11 mouse cellular contexts compared by ENCODE assay signal in genomic region chr11:99055143-99055542, GRCm38 (mm10). TPM values are rescaled to one million over a fixed set of nuclear protein-coding genes. Genes with fewer than 3 reads are reported as not detected.
DNase-seq lines count a peak whose midpoint lies in the region; ATAC-seq and TF ChIP-seq lines count a peak whose summit lies in the region.
"Had no signal": no experiment of that assay in that cellular context is flagged by ENCODE, and none has a peak within 500 bp of the region (broad histone marks: within the 10 kb centered on the region; RNA-seq: fewer than 3 reads in every experiment).

No protein-coding gene starts in this region.

- no peak for DNase-seq in heart, adult 8-10 months (ENCODE audit: low spot score)
- peak; percentile 59 for DNase-seq in ovary, postnatal 36 days (ENCODE audit: low spot score)
- DNase-seq in ovary, postnatal 14 days (ENCODE audit: low spot score), result no peak
- no peak for DNase-seq in stomach, postnatal 0 days (ENCODE audit: low spot score)
- DNase-seq: thymus, postnatal 4 days had no signal

- no peaks in the 10 kb centered on the region for H3K27me3 ChIP-seq in heart, embryonic 12.5 days (replicated peaks)
- H3K27me3 ChIP-seq in intestine, embryonic 15.5 days (replicated peaks), result no peaks in the 10 kb centered on the region
- no peaks in the 10 kb centered on the region for H3K27me3 ChIP-seq in stomach, postnatal 0 days (ENCODE audit: control insufficient read depth, insufficient read depth, low read length)
- H3K27me3 ChIP-seq: midbrain, embryonic 13.5 days had no signal

- H3K36me3 ChIP-seq in heart, embryonic 12.5 days, result peaks cover 29% of the 10 kb centered on the region
- H3K36me3 ChIP-seq in intestine, embryonic 15.5 days, result peaks cover 18% of the 10 kb centered on the region
- peaks cover 5% of the 10 kb centered on the region; the same call in 1 of the 2 replicates for H3K36me3 ChIP-seq in stomach, postnatal 0 days (ENCODE audit: control insufficient read depth, insufficient read depth, low read length)
- H3K36me3 ChIP-seq: G1E had no signal

- H3K9ac ChIP-seq in heart, embryonic 12.5 days, result no peak overlapping the region
- H3K9ac ChIP-seq in intestine, embryonic 15.5 days, result no peak overlapping the region
- H3K9ac ChIP-seq in stomach, postnatal 0 days (ENCODE audit: low read length), result no peak overlapping the region
- H3K9ac ChIP-seq: midbrain, embryonic 13.5 days had no signal

- no peak overlapping the region for H3K4me2 ChIP-seq in heart, embryonic 12.5 days
- no peak overlapping the region for H3K4me2 ChIP-seq in intestine, embryonic 15.5 days (replicated peaks)
- H3K4me2 ChIP-seq in stomach, postnatal 0 days (replicated peaks; ENCODE audit: low read depth), result no peak overlapping the region
- H3K4me2 ChIP-seq: midbrain, embryonic 13.5 days had no signal

- peaks cover 10% of the 10 kb centered on the region for H3K9me3 ChIP-seq in heart, embryonic 12.5 days (replicated peaks)
- H3K9me3 ChIP-seq in intestine, embryonic 15.5 days, result no peaks in the 10 kb centered on the region
- no peaks in the 10 kb centered on the region for H3K9me3 ChIP-seq in stomach, postnatal 0 days (ENCODE audit: control insufficient read depth, low read length)

- peak; percentile 37; the same call in 1 of the 2 replicates for ATAC-seq in heart, embryonic 12.5 days (ENCODE audit: insufficient number of reproducible peaks, low FRiP score)
- ATAC-seq in intestine, embryonic 15.5 days, result no peak; the same call in 1 of the 2 replicates
- ATAC-seq in stomach, postnatal 0 days (ENCODE audit: low FRiP score, low TSS enrichment), result no peak
- ATAC-seq in CD4-positive, CD25-positive, alpha-beta regulatory T cell, adult 4 months, result no peak
- ATAC-seq in megakaryocyte progenitor cell, adult 5-6 weeks (replicated peaks; ENCODE audit: poor library complexity), result no peak
- ATAC-seq: midbrain, embryonic 13.5 days had no signal

- 35% methylated on average over 4 of the region's 4 CpGs for WGBS in heart, embryonic 12.5 days
- WGBS in intestine, embryonic 15.5 days, result 43% methylated on average over 4 of the region's 4 CpGs
- 43% methylated on average over 4 of the region's 4 CpGs for WGBS in stomach, postnatal 0 days

- no peak overlapping the region for H3K4me3 ChIP-seq in heart, embryonic 12.5 days
- no peak overlapping the region for H3K4me3 ChIP-seq in intestine, embryonic 15.5 days (replicated peaks)
- H3K4me3 ChIP-seq in stomach, postnatal 0 days (ENCODE audit: low read depth, low read length), result no peak overlapping the region
- H3K4me3 ChIP-seq: midbrain, embryonic 13.5 days had no signal

- H3K27ac ChIP-seq in heart, embryonic 12.5 days (ENCODE audit: poor library complexity, severe bottlenecking), result no peak overlapping the region
- peak overlapping the region; percentile 62 for H3K27ac ChIP-seq in intestine, embryonic 15.5 days
- H3K27ac ChIP-seq in stomach, postnatal 0 days (replicated peaks), result peak overlapping the region; percentile 56
- H3K27ac ChIP-seq: midbrain, embryonic 13.5 days had no signal

- TF ChIP-seq EP300 in stomach, postnatal 0 days (optimal IDR thresholded peaks at IDR 0.05), result no peak

- peaks cover 11% of the 10 kb centered on the region; the same call in 1 of the 2 replicates for H3K4me1 ChIP-seq in heart, embryonic 12.5 days (replicated peaks)
- peaks cover 12% of the 10 kb centered on the region for H3K4me1 ChIP-seq in intestine, embryonic 15.5 days (replicated peaks)
- no peaks in the 10 kb centered on the region for H3K4me1 ChIP-seq in stomach, postnatal 0 days (replicated peaks; ENCODE audit: control insufficient read depth, insufficient read depth)

- no peak for TF ChIP-seq CTCF in stomach, postnatal 0 days (IDR thresholded peaks at IDR 0.05; ENCODE audit: low read depth)

RNA-seq across cellular contexts. Expression of gene Igfbp4, which starts 14.1 kb away (rescaled TPM):
- polyA plus RNA-seq in heart, embryonic 12.5 days (2016; fragmentation: Nextera tagmentation; extraction: Ambion mirVana), result 371 and 382 TPM in 2 replicates
- total RNA-seq in heart, adult 8-10 months (2022), result 10 to 100 TPM; 79.9 to 86.6 (median 84.1) TPM
- polyA plus RNA-seq in intestine, embryonic 15.5 days (2015; fragmentation: Nextera tagmentation; extraction: Ambion mirVana), result 426 and 441 TPM in 2 replicates
- 228 and 244 TPM in 2 replicates for polyA plus RNA-seq in stomach, postnatal 0 days (2015; fragmentation: Nextera tagmentation; extraction: Ambion mirVana)
- polyA plus RNA-seq in CD4-positive, CD25-positive, alpha-beta regulatory T cell, adult 4 months (2017; shearing (Covaris generic)), result 10 to 100 TPM; 12.6 to 20.7 TPM
- total RNA-seq in megakaryocyte progenitor cell, adult 5-6 weeks (2015), result 188 and 211 TPM in 2 replicates
- 327 and 329 TPM in 2 replicates for total RNA-seq in megakaryocyte progenitor cell, adult 5-6 weeks (2017)

RNA-seq across cellular contexts. Expression of gene Top2a, which starts 31.2 kb away (rescaled TPM):
- 196 and 201 TPM in 2 replicates for polyA plus RNA-seq in heart, embryonic 12.5 days (2016; fragmentation: Nextera tagmentation; extraction: Ambion mirVana)
- total RNA-seq in heart, adult 8-10 months (2022), result 1 to 10 TPM in 2 of 4 experiments, under 1 TPM in 2; 0.41 to 3.2 (median 0.94) TPM
- polyA plus RNA-seq in intestine, embryonic 15.5 days (2015; fragmentation: Nextera tagmentation; extraction: Ambion mirVana), result 183 and 194 TPM in 2 replicates
- 31.6 and 44.5 TPM in 2 replicates for polyA plus RNA-seq in stomach, postnatal 0 days (2015; fragmentation: Nextera tagmentation; extraction: Ambion mirVana)
- 10 to 100 TPM; 39.6 to 58.8 TPM for polyA plus RNA-seq in CD4-positive, CD25-positive, alpha-beta regulatory T cell, adult 4 months (2017; shearing (Covaris generic))
- total RNA-seq in megakaryocyte progenitor cell, adult 5-6 weeks (2015), result 284 and 285 TPM in 2 replicates
- total RNA-seq in megakaryocyte progenitor cell, adult 5-6 weeks (2017), result 584 and 646 TPM in 2 replicates

RNA-seq across cellular contexts. Expression of gene Tns4, which starts 34.0 kb away (rescaled TPM):
- 0.05 and 0.11 TPM in 2 replicates for polyA plus RNA-seq in heart, embryonic 12.5 days (2016; fragmentation: Nextera tagmentation; extraction: Ambion mirVana)
- total RNA-seq in heart, adult 8-10 months (2022), result under 1 TPM; 0.06 to 0.43 (median 0.16) TPM
- polyA plus RNA-seq in intestine, embryonic 15.5 days (2015; fragmentation: Nextera tagmentation; extraction: Ambion mirVana), result 0.58 and 0.93 TPM in 2 replicates
- 0.82 and 1.1 TPM in 2 replicates for polyA plus RNA-seq in stomach, postnatal 0 days (2015; fragmentation: Nextera tagmentation; extraction: Ambion mirVana)
- polyA plus RNA-seq in CD4-positive, CD25-positive, alpha-beta regulatory T cell, adult 4 months (2017; shearing (Covaris generic)), result under 1 TPM in 1 of 2 experiments, not detected in 1; 0.35 TPM
- total RNA-seq in megakaryocyte progenitor cell, adult 5-6 weeks (2015), result 2.1 and 2.4 TPM in 2 replicates
- total RNA-seq in megakaryocyte progenitor cell, adult 5-6 weeks (2017), result 1.4 and 1.8 TPM in 2 replicates

Comparison
In these comparisons a context has a peak if more than half of its experiments do, and no peak if none do; other contexts are left out.
1. RNA of gene Igfbp4, which starts 14.1 kb away (polyA plus RNA-seq): 426 to 441 TPM in intestine, embryonic 15.5 days, 371 to 382 TPM in heart, embryonic 12.5 days and 228 to 244 TPM in stomach, postnatal 0 days; 12.6 to 20.7 TPM in CD4-positive, CD25-positive, alpha-beta regulatory T cell, adult 4 months; every median in the first group is over 10 times any median in the second.